Mouse (Mus musculus) forelimb bud, embryonic 11.5 days (tissue): ENCODE data around the gene Rpl7a.

ENCODE experiments used
- DNase-seq: peaks from one replicate; pipeline ENCODE4 v3.0.0-alpha.2; 2012; ENCODE audit warnings: low read depth, low spot score

The Rpl7a gene

GRCm38 (mm10) chr2:26956811-26957487, 46.4 kb downstream of the Rpl7a start:
- no peak for DNase-seq

GRCm38 (mm10) chr2:26957488-26957859, 46.9 kb downstream of the Rpl7a start:
- DNase-seq, result no peak

GRCm38 (mm10) chr2:26960756-26961155, 50.2 kb downstream of the Rpl7a start:
- DNase-seq, result no peak
